Mouse (Mus musculus): ENCODE measurements around the gene Tmprss11d. TPM values are rescaled to one million over a fixed set of nuclear protein-coding genes. Genes with fewer than 3 reads are reported as not detected.
"Not testable (repeated sequence)": the region's sequence is repeated elsewhere in the genome, so short reads cannot be mapped to it uniquely, and the experiment has no call there.

Gene Tmprss11d
- not detected in 2 replicates for polyA plus RNA-seq (2015; fragmentation: Nextera tagmentation; extraction: Ambion mirVana)

- H3K4me3 ChIP-seq: no peak within 1 kb of the TSS
- H3K4me2 ChIP-seq: no peak within 1 kb of the TSS
- H3K27ac ChIP-seq: no peak within 1 kb of the TSS
- H3K4me1 ChIP-seq: no peaks in the 10 kb centered on the region
- ATAC-seq: no peak
- H3K9me3 ChIP-seq (replicated peaks): no peaks in the 10 kb centered on the region
- no peaks in the 10 kb centered on the region for H3K36me3 ChIP-seq (ENCODE audit: poor library complexity, severe bottlenecking)
- H3K9ac ChIP-seq: no peak within 1 kb of the TSS
- 76% methylated on average over 3 of the region's 3 CpGs for WGBS
- H3K27me3 ChIP-seq: no peaks in the 10 kb centered on the region
These were observed at the start of gene Tmprss11d for GRCm38 (mm10) chr5:86373320-86373719. TSS of gene Tmprss11d (minus strand) at chr5:86373420.

GRCm38 (mm10) chr5:86421323-86422028, 48.3 kb upstream of the Tmprss11d start:
- WGBS: 32% methylated on average over 3 of the region's 3 CpGs
- H3K27me3 ChIP-seq: no peaks in the 10 kb centered on the region
- no peaks in the 10 kb centered on the region for H3K36me3 ChIP-seq (ENCODE audit: poor library complexity, severe bottlenecking)
- ATAC-seq: peak; percentile 57; the same call in 1 of the 2 replicates
- no peaks in the 10 kb centered on the region for H3K9me3 ChIP-seq (replicated peaks)
- H3K4me1 ChIP-seq: no peaks in the 10 kb centered on the region
- H3K27ac ChIP-seq: no peak overlapping the region
- H3K4me3 ChIP-seq: no peak overlapping the region
- no peak overlapping the region for H3K9ac ChIP-seq
- no peak overlapping the region for H3K4me2 ChIP-seq

GRCm38 (mm10) chr5:86419494-86419893, 46.3 kb upstream of the Tmprss11d start:
- Histone ChIP-seq H3K27me3 (no peaks in the 10 kb centered on the region), H3K27ac (no peak overlapping the region), H3K4me3 (no peak overlapping the region), H3K4me2 (no peak overlapping the region), H3K4me1 (no peaks in the 10 kb centered on the region), H3K36me3 (ENCODE audit: poor library complexity, severe bottlenecking) (no peaks in the 10 kb centered on the region), H3K9ac (no peak overlapping the region), H3K9me3 (replicated peaks) (no peaks in the 10 kb centered on the region)
- no peak; the same call in 1 of the 2 replicates for ATAC-seq
- WGBS: 20% methylated on average over 4 of the region's 4 CpGs

- no peaks in the 10 kb centered on the region for H3K4me1 ChIP-seq
- WGBS: 89% methylated on average over 7 of the region's 7 CpGs
These were observed 41.1 kb upstream of the Tmprss11d start for GRCm38 (mm10) chr5:86414280-86414679.

GRCm38 (mm10) chr5:86410815-86411214, 37.6 kb upstream of the Tmprss11d start:
- WGBS: 22% methylated on average over 3 of the region's 3 CpGs
- no peaks in the 10 kb centered on the region for H3K9me3 ChIP-seq (replicated peaks)
- H3K36me3 ChIP-seq (ENCODE audit: poor library complexity, severe bottlenecking): no peaks in the 10 kb centered on the region
- H3K9ac ChIP-seq: no peak overlapping the region
- no peak overlapping the region for H3K4me3 ChIP-seq
- ATAC-seq: peak; percentile 58; the same call in 1 of the 2 replicates
- H3K4me2 ChIP-seq: no peak overlapping the region
- no peaks in the 10 kb centered on the region for H3K27me3 ChIP-seq
- no peak overlapping the region for H3K27ac ChIP-seq
- H3K4me1 ChIP-seq: no peaks in the 10 kb centered on the region

More at GRCm38 (mm10) chr5:86414280-86414679, 41.1 kb upstream of the Tmprss11d start:
- no peak overlapping the region for H3K4me2 ChIP-seq
- H3K9ac ChIP-seq: no peak overlapping the region
- ATAC-seq: no peak
- H3K27ac ChIP-seq: no peak overlapping the region
- no peaks in the 10 kb centered on the region for H3K9me3 ChIP-seq (replicated peaks)
- no peaks in the 10 kb centered on the region for H3K27me3 ChIP-seq
- H3K4me3 ChIP-seq: no peak overlapping the region
- no peaks in the 10 kb centered on the region for H3K36me3 ChIP-seq (ENCODE audit: poor library complexity, severe bottlenecking)

- Histone ChIP-seq H3K4me1 (no peaks in the 10 kb centered on the region), H3K36me3 (ENCODE audit: poor library complexity, severe bottlenecking) (no peaks in the 10 kb centered on the region), H3K4me3 (no peak overlapping the region), H3K4me2 (no peak overlapping the region), H3K27ac (no peak overlapping the region), H3K9me3 (replicated peaks) (no peaks in the 10 kb centered on the region), H3K9ac (no peak overlapping the region), H3K27me3 (no peaks in the 10 kb centered on the region)
- WGBS: 79% methylated on average over 2 of the region's 2 CpGs
- no peak for ATAC-seq
These were observed 34.7 kb upstream of the Tmprss11d start for GRCm38 (mm10) chr5:86407941-86408340.

- H3K9me3 ChIP-seq (replicated peaks): no peaks in the 10 kb centered on the region
- no peaks in the 10 kb centered on the region for H3K36me3 ChIP-seq (ENCODE audit: poor library complexity, severe bottlenecking)
- no peak overlapping the region for H3K4me2 ChIP-seq
- no peak overlapping the region for H3K27ac ChIP-seq
- H3K4me1 ChIP-seq: no peaks in the 10 kb centered on the region
- H3K27me3 ChIP-seq: no peaks in the 10 kb centered on the region
- H3K9ac ChIP-seq: no peak overlapping the region
- ATAC-seq: no peak
- 96% methylated on average over 3 of the region's 3 CpGs for WGBS
- no peak overlapping the region for H3K4me3 ChIP-seq
These were observed 34.0 kb upstream of the Tmprss11d start for GRCm38 (mm10) chr5:86407191-86407590.

- Histone ChIP-seq H3K9me3 (replicated peaks) (no peaks in the 10 kb centered on the region), H3K9ac (no peak overlapping the region)
These were observed 13.7 kb downstream of the Tmprss11d start for GRCm38 (mm10) chr5:86359412-86359985.

GRCm38 (mm10) chr5:86352966-86353365, 20.3 kb downstream of the Tmprss11d start:
- 22% methylated on average over 7 of the region's 7 CpGs for WGBS
- ATAC-seq: peak; percentile 66

More at GRCm38 (mm10) chr5:86359412-86359985, 13.7 kb downstream of the Tmprss11d start:
- 45% methylated on average over 4 of the region's 4 CpGs for WGBS
- H3K4me1 ChIP-seq: no peaks in the 10 kb centered on the region
- no peaks in the 10 kb centered on the region for H3K36me3 ChIP-seq (ENCODE audit: poor library complexity, severe bottlenecking)
- H3K27me3 ChIP-seq: no peaks in the 10 kb centered on the region
- H3K4me2 ChIP-seq: no peak overlapping the region
- no peak overlapping the region for H3K4me3 ChIP-seq
- no peak for ATAC-seq
- H3K27ac ChIP-seq: no peak overlapping the region

GRCm38 (mm10) chr5:86318018-86318956, 54.9 kb downstream of the Tmprss11d start:
- ATAC-seq: peak; percentile 90
- Histone ChIP-seq H3K9ac (peak overlapping the region; percentile 34; the same call in 1 of the 2 replicates), H3K4me3 (peak overlapping the region; percentile 37), H3K4me2 (peak overlapping the region; percentile 49)
- WGBS: 50% methylated on average over 30 of the region's 30 CpGs
- H3K9me3 ChIP-seq (replicated peaks); H3K27me3 ChIP-seq; H3K4me1 ChIP-seq; H3K36me3 ChIP-seq (ENCODE audit: poor library complexity, severe bottlenecking); H3K27ac ChIP-seq: not testable (repeated sequence)

More at GRCm38 (mm10) chr5:86352966-86353365, 20.3 kb downstream of the Tmprss11d start:
- Histone ChIP-seq H3K4me3 (no peak overlapping the region), H3K9ac (no peak overlapping the region), H3K36me3 (ENCODE audit: poor library complexity, severe bottlenecking) (no peaks in the 10 kb centered on the region), H3K27me3 (no peaks in the 10 kb centered on the region), H3K4me2 (no peak overlapping the region), H3K4me1 (no peaks in the 10 kb centered on the region), H3K27ac (no peak overlapping the region), H3K9me3 (replicated peaks) (no peaks in the 10 kb centered on the region)

GRCm38 (mm10) chr5:86306116-86306515, 67.1 kb downstream of the Tmprss11d start:
- H3K4me1 ChIP-seq: no peaks in the 10 kb centered on the region
- no peaks in the 10 kb centered on the region for H3K9me3 ChIP-seq (replicated peaks)
- no peak overlapping the region for H3K9ac ChIP-seq
- no peaks in the 10 kb centered on the region for H3K27me3 ChIP-seq
- H3K27ac ChIP-seq: no peak overlapping the region
- WGBS: 82% methylated on average over 5 of the region's 5 CpGs
- ATAC-seq: no peak
- no peaks in the 10 kb centered on the region for H3K36me3 ChIP-seq (ENCODE audit: poor library complexity, severe bottlenecking)
- no peak overlapping the region for H3K4me3 ChIP-seq
- no peak overlapping the region for H3K4me2 ChIP-seq

GRCm38 (mm10) chr5:86303877-86304276, 69.3 kb downstream of the Tmprss11d start:
- no peaks in the 10 kb centered on the region for H3K27me3 ChIP-seq
- no peaks in the 10 kb centered on the region for H3K4me1 ChIP-seq
- H3K4me2 ChIP-seq: no peak overlapping the region
- H3K4me3 ChIP-seq: no peak overlapping the region
- no peak overlapping the region for H3K9ac ChIP-seq
- ATAC-seq: no peak
- no peak overlapping the region for H3K27ac ChIP-seq
- no peaks in the 10 kb centered on the region for H3K36me3 ChIP-seq (ENCODE audit: poor library complexity, severe bottlenecking)
- H3K9me3 ChIP-seq (replicated peaks): no peaks in the 10 kb centered on the region
- 85% methylated on average over 8 of the region's 8 CpGs for WGBS
